Mouse (Mus musculus) CH12.LX (cell line): ENCODE measurements around the gene Rnf123. TPM values are rescaled to one million over a fixed set of nuclear protein-coding genes. Genes with fewer than 3 reads are reported as not detected.

Experiments used
- DNase-seq: peaks from one replicate; pipeline ENCODE4 v3.0.0-alpha.2; 2013; ENCODE audit errors: extremely low read depth
- H3K27ac ChIP-seq: 2 replicates; pipeline ENCODE4 v1.5.1; 2012; ENCODE audit warnings: low read depth, mild to moderate bottlenecking, control low read depth, moderate library complexity; ENCODE audit not compliant: insufficient read depth
- H3K27me3 ChIP-seq: replicated peaks from 2 replicates; pipeline ENCODE3; 2012; ENCODE audit warnings: inconsistent platforms
- H3K36me3 ChIP-seq, 2 experiments: replicated peaks in 1 of 2; 2 replicates each; pipeline versions ENCODE3 to v1.6.1; 2012; ENCODE audit warnings: inconsistent platforms in 1 of 2, low read length in 1 of 2, mild to moderate bottlenecking in 1 of 2, mixed read lengths in 1 of 2, moderate library complexity in 1 of 2; ENCODE audit not compliant: control insufficient read depth in 1 of 2, insufficient read depth in 1 of 2
- H3K4me1 ChIP-seq, 2 experiments: 2 replicates each; pipeline ENCODE4 v1.6.1; 2012; ENCODE audit warnings: inconsistent platforms in 1 of 2, moderate library complexity in 1 of 2; ENCODE audit not compliant: insufficient read depth in 2 of 2, control insufficient read depth in 1 of 2
- H3K4me2 ChIP-seq: 2 replicates; pipeline ENCODE4 v1.6.1; 2012; ENCODE audit warnings: low read depth, mild to moderate bottlenecking, control low read depth; ENCODE audit not compliant: poor library complexity, insufficient read depth, severe bottlenecking
- H3K4me3 ChIP-seq, 3 experiments: fragments of 150-350 bp in 1 of 3; sonication (generic) in 1 of 3; replicated peaks in 1 of 3; 2 replicates each; pipeline versions ENCODE3 to v1.5.1; 2011 to 2012; ENCODE audit warnings: low read depth in 2 of 3, low read length in 2 of 3, mild to moderate bottlenecking in 2 of 3, moderate library complexity in 2 of 3, control low read depth in 1 of 3, improper control_type of control experiment in 1 of 3, inconsistent platforms in 1 of 3, mixed read lengths in 1 of 3; ENCODE audit not compliant: poor library complexity in 1 of 3
- H3K79me2 ChIP-seq: replicated peaks from 2 replicates; pipeline ENCODE4 v1.6.1; 2012; ENCODE audit warnings: mild to moderate bottlenecking, moderate library complexity; ENCODE audit not compliant: control insufficient read depth, poor library complexity, insufficient read depth, severe bottlenecking; ENCODE audit errors: extremely low read depth
- H3K9ac ChIP-seq: 2 replicates; pipeline ENCODE4 v1.6.1; 2012; ENCODE audit warnings: low read depth, mild to moderate bottlenecking, control low read depth, moderate library complexity; ENCODE audit not compliant: insufficient read depth
- H3K9me3 ChIP-seq: replicated peaks from 2 replicates; pipeline ENCODE3; 2012; ENCODE audit warnings: low read length, inconsistent platforms, mixed read lengths
- BHLHE40 ChIP-seq: IDR thresholded peaks from 2 replicates; pipeline ENCODE4 v1.6.1; 2011; ENCODE audit warnings: mild to moderate bottlenecking, low read depth, low read length, improper control_type of control experiment
- E2F4 ChIP-seq: IDR thresholded peaks from 2 replicates; pipeline ENCODE4 v1.6.1; 2011; ENCODE audit warnings: low read depth, low read length, improper control_type of control experiment; ENCODE audit not compliant: insufficient replicate concordance
- ELF1 ChIP-seq: IDR thresholded peaks from 2 replicates; pipeline ENCODE4 v1.6.1; 2014; ENCODE audit warnings: low read depth, mild to moderate bottlenecking, inconsistent platforms, low read length, improper control_type of control experiment
- EP300 ChIP-seq: IDR thresholded peaks from 2 replicates; pipeline ENCODE4 v1.6.1; 2011; ENCODE audit warnings: low read length, improper control_type of control experiment
- GABPA ChIP-seq: IDR thresholded peaks from 2 replicates; pipeline ENCODE4 v1.6.1; 2012; ENCODE audit warnings: low read depth, low read length, improper control_type of control experiment, inconsistent platforms; ENCODE audit not compliant: insufficient replicate concordance
- IRF4 ChIP-seq: IDR thresholded peaks from 2 replicates; pipeline ENCODE4 v1.6.1; 2014; ENCODE audit warnings: low read depth, mild to moderate bottlenecking, inconsistent platforms, low read length, improper control_type of control experiment
- JUN ChIP-seq: IDR thresholded peaks from 2 replicates; pipeline ENCODE4 v1.6.1; 2011; ENCODE audit warnings: low read depth, mild to moderate bottlenecking, low read length, improper control_type of control experiment, moderate library complexity; ENCODE audit not compliant: insufficient read depth
- MAFK ChIP-seq: IDR thresholded peaks from 2 replicates; pipeline ENCODE4 v1.6.1; 2011; ENCODE audit warnings: low read length, improper control_type of control experiment; ENCODE audit not compliant: insufficient replicate concordance
- MAZ ChIP-seq: IDR thresholded peaks from 2 replicates; pipeline ENCODE4 v1.6.1; 2012; ENCODE audit warnings: low read depth, mild to moderate bottlenecking, inconsistent platforms, low read length, improper control_type of control experiment, moderate library complexity
- MEF2A ChIP-seq: IDR thresholded peaks from 2 replicates; pipeline ENCODE4 v1.6.1; 2014; ENCODE audit warnings: low read depth, mild to moderate bottlenecking, inconsistent platforms, low read length, improper control_type of control experiment, borderline replicate concordance
- PAX5 ChIP-seq: IDR thresholded peaks from 2 replicates; pipeline ENCODE4 v1.6.1; 2012; ENCODE audit warnings: low read length, inconsistent platforms, mixed read lengths
- POLR2A ChIP-seq: IDR thresholded peaks from 2 replicates; pipeline ENCODE4 v1.6.1; 2011; ENCODE audit warnings: low read depth, mild to moderate bottlenecking, improper control_type of control experiment, low read length
- POLR2AphosphoS2 ChIP-seq: IDR thresholded peaks from 2 replicates; pipeline ENCODE4 v1.6.1; 2011; ENCODE audit warnings: low read depth, low read length, improper control_type of control experiment
- SMC3 ChIP-seq: IDR thresholded peaks from 2 replicates; pipeline ENCODE4 v1.6.1; 2011; ENCODE audit warnings: low read depth, low read length, improper control_type of control experiment
- TBP ChIP-seq: conservative IDR thresholded peaks from 2 replicates; pipeline ENCODE4 v1.6.1; 2011; ENCODE audit warnings: low read depth, low read length, improper control_type of control experiment
- UBTF ChIP-seq: IDR thresholded peaks from 2 replicates; pipeline ENCODE4 v1.6.1; 2012; ENCODE audit warnings: low read depth, mild to moderate bottlenecking, inconsistent platforms, low read length, improper control_type of control experiment, moderate library complexity
- USF1 ChIP-seq: IDR thresholded peaks from 2 replicates; pipeline ENCODE4 v1.6.1; 2014; ENCODE audit warnings: low read depth, mild to moderate bottlenecking, inconsistent platforms, low read length, improper control_type of control experiment
- ZC3H11A ChIP-seq: IDR thresholded peaks from 2 replicates; pipeline ENCODE4 v1.6.1; 2012; ENCODE audit warnings: low read depth, mild to moderate bottlenecking, inconsistent platforms, low read length, improper control_type of control experiment
- ZKSCAN1 ChIP-seq: IDR thresholded peaks from 2 replicates; pipeline ENCODE4 v1.6.1; 2012; ENCODE audit warnings: low read depth, inconsistent platforms, low read length, improper control_type of control experiment, borderline replicate concordance
- ZMIZ1 ChIP-seq: IDR thresholded peaks from 2 replicates; pipeline ENCODE4 v1.6.1; 2012; ENCODE audit warnings: low read depth, mild to moderate bottlenecking, inconsistent platforms, low read length, improper control_type of control experiment
- dilution Hi-C: fragments of 300-500 bp; cut with MboI; formaldehyde crosslinking; loops from 2 replicates; pipeline ENCODE4 v1.14.3; 2020; ENCODE audit warnings: low sequenced_read_pairs; ENCODE audit not compliant: extremely low pct_unique_long_range_greater_than_20kb, extremely low pct_ligation_motif_present
- in situ Hi-C: fragments of 300-500 bp; cut with MboI; formaldehyde crosslinking; loops from 3 replicates; pipeline ENCODE4 v1.14.3; 2019; ENCODE audit warnings: low sequenced_read_pairs, low pct_ligation_motif_present, low pct_unique_long_range_greater_than_20kb, mixed read lengths
- polyA plus RNA-seq: library from polyadenylated mRNA; unstranded; fragments of >175 nt; gene quantifications from 2 replicates; pipeline ENCODE4 v1.2.1, GENCODE M21; 2012; ENCODE audit warnings: low read depth; ENCODE audit not compliant: insufficient read length
- total RNA-seq, 2 experiments: library from RNA; depleted of rRNA; stranded (reverse); fragments of 300-350 nt in 1 of 2; fragments of >200 nt in 1 of 2; gene quantifications; 2 replicates each; pipeline ENCODE4 v1.2.3; 2012 to 2014

Rnf123 gene
- total and polyA plus RNA-seq, 3 experiments, result 10.0 to 50.0 (median 28.8) TPM

DNA sequence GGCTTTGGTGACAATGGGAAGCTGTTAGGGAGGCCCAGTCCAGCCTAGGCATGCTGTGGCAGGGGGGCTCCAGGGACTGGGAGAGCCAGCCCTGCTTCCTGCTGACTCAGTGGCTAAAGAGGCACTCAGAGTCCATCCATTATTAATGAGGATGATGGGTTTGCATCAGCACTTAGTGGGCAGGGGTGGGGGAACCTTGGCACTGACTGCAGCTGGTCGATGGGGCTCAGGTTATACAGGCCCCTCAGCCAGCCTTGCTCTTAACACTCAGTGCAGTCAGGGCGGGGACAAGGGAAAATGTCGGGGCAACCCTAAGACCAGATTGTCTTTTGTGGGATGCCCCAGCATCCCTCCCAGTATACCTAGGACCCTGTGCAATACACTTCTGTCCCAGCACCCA is 21.0 kb downstream of the Rnf123 start:
- dilution Hi-C loops (no loop called here), in situ Hi-C loops (no loop called here)
- DNase-seq, result no peak
- H3K4me3 ChIP-seq, result no peak overlapping the region
- no peaks in the 10 kb centered on the region for H3K79me2 ChIP-seq
- no peaks in the 10 kb centered on the region for H3K9me3 ChIP-seq
- H3K27me3 ChIP-seq, result no peaks in the 10 kb centered on the region
- no peak overlapping the region for H3K4me2 ChIP-seq
- TF ChIP-seq IRF4 (no peak), GABPA (no peak), POLR2AphosphoS2 (no peak), ZMIZ1 (no peak), MAFK (no peak), UBTF (no peak), SMC3 (no peak), TBP (no peak), MEF2A (no peak), EP300 (no peak), PAX5 (no peak), POLR2A (no peak), MAZ (no peak), JUN (no peak)
- TF ChIP-seq, all 38 proteins: peak for 0
- Histone ChIP-seq H3K9ac (no peak overlapping the region), H3K27ac (no peak overlapping the region), H3K36me3 (peaks cover 91 to 99% of the 10 kb centered on the region in 2 experiments), H3K4me1 (no peaks in the 10 kb centered on the region)

DNA sequence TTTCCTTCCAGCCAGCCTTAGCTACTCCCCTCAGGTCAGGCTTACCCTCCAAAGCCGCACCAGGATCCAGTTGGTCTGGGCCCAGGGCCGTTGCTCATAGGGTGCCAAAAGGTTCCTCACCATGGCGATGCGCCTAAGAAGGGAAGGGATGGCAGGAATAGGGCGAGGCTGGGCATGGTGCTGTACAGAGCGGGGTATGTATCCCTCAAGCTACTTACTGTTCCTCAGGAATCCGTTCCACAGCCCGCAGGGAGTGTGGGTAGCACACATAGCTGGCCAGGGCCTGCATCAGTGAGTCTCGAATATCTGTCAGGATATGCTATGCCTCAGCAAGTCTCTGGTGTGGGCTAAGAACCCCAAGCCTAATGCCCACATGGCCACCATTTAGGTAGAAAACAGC is 24.9 kb downstream of the Rnf123 start:
- Histone ChIP-seq H3K9ac (no peak overlapping the region), H3K36me3 (peaks cover 94 to 100% of the 10 kb centered on the region in 2 experiments), H3K27ac (no peak overlapping the region), H3K4me2 (no peak overlapping the region), H3K79me2 (no peaks in the 10 kb centered on the region), H3K9me3 (no peaks in the 10 kb centered on the region), H3K4me3 (no peak overlapping the region), H3K27me3 (no peaks in the 10 kb centered on the region), H3K4me1 (peaks cover 0 to 1% of the 10 kb centered on the region in 2 experiments; a peak in 1 of 4 replicates)
- no peak for TF ChIP-seq ZC3H11A
- no peak for TF ChIP-seq BHLHE40
- TF ChIP-seq GABPA, result no peak
- no peak for TF ChIP-seq ZKSCAN1
- no peak for TF ChIP-seq ELF1
- TF ChIP-seq E2F4, result no peak
- TF ChIP-seq ZMIZ1, result no peak
- TF ChIP-seq SMC3, result no peak
- no peak for TF ChIP-seq POLR2A
- no peak for TF ChIP-seq TBP
- no peak for TF ChIP-seq PAX5
- no peak for TF ChIP-seq USF1
- TF ChIP-seq MAZ, result no peak
- DNase-seq, result no peak
- dilution Hi-C loops, result no loop called here
- in situ Hi-C loops, result loop anchor here (5.0 kb wide), 1 partner anchor 91 kb away; no protein-coding TSS in a partner anchor
